Mouse (Mus musculus) heart, adult 2 months (tissue): ENCODE data around the gene Dcakd.
A peak's percentile ranks its signal among the peaks of the same experiment; 100 is the strongest.

Experiments
- CTCF ChIP-seq: fragments of 200-600 bp; IDR thresholded peaks from 2 replicates; pipeline ENCODE4 v1.8.1; 2022; ENCODE audit warnings: antibody characterized with exemption, mild to moderate bottlenecking, moderate library complexity
- EP300 ChIP-seq: fragments of 200-500 bp; IDR thresholded peaks from 2 replicates; pipeline ENCODE4 v1.6.1; 2011; ENCODE audit warnings: low read depth, low read length, control low read depth; ENCODE audit not compliant: insufficient read depth
- POLR2A ChIP-seq: fragments of 200-500 bp; IDR thresholded peaks from 2 replicates; pipeline ENCODE4 v1.6.1; 2011; ENCODE audit warnings: mild to moderate bottlenecking, low read depth, low read length, control low read depth; ENCODE audit not compliant: insufficient read depth

DNA sequence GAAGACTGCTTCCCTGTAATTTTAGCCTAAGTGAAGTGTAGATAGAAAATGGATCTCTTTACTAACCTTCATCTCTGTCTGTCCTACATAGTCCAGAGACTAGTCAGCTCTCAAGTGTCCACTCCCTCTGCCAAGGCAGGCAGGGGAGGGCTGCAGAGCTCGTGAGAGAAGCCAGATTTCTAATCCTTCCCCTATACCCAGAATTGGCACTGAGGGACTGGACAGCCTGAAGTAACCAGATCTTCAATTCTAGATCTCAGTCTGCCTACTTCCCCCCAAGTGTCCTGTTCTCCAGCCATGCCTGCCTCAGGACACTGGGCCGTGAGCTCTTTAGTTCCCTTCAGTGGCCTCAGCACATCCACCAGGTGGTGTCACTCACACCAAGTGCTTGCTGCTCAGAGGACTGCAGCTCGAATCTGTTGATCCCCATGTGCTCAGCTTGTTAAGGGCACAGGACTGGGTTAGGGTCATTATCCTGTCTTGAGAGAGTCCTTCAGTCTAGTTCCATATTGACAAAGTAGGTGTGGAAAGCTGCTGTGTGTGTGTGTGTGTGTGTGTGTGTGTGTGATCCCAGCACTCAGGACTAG, 30.5 kb upstream of the Dcakd start:
- TF ChIP-seq CTCF (peak; percentile 49), EP300 (no peak), POLR2A (no peak)
